Mouse (Mus musculus) liver, postnatal 0 days (tissue): ENCODE measurements around the gene Zfand6.

Experiments
- CTCF ChIP-seq: sonication (generic); IDR thresholded peaks from 2 replicates; pipeline ENCODE4 v1.5.1; 2016; ENCODE audit warnings: antibody characterized with exemption, low read depth
- EP300 ChIP-seq: IDR thresholded peaks from 2 replicates; pipeline ENCODE4 v1.6.1; 2016; ENCODE audit warnings: antibody characterized with exemption, low read depth, mild to moderate bottlenecking

GRCm38 (mm10) chr7:84690101-84690509 is 346 bp upstream of the Zfand6 start:
- TF ChIP-seq CTCF = no peak
- TF ChIP-seq EP300 = no peak
